Mouse (Mus musculus) ES-Bruce4 (cell line): ENCODE measurements around the gene Pax2.

Source experiments
- CTCF ChIP-seq: IDR thresholded peaks from one replicate; pipeline ENCODE4 v1.8.1; 2011; ENCODE audit warnings: low read depth, low read length
- POLR2A ChIP-seq: IDR thresholded peaks from one replicate; pipeline ENCODE4 v1.8.1; 2011; ENCODE audit warnings: low read length; ENCODE audit not compliant: insufficient read depth

GRCm38 (mm10) chr19:44759531-44760118 lies 3.8 kb downstream of the Pax2 start:
- TF ChIP-seq CTCF (no peak), POLR2A (no peak)
